ENCODE assay signal across 8 mouse cellular contexts in the genomic region with DNA sequence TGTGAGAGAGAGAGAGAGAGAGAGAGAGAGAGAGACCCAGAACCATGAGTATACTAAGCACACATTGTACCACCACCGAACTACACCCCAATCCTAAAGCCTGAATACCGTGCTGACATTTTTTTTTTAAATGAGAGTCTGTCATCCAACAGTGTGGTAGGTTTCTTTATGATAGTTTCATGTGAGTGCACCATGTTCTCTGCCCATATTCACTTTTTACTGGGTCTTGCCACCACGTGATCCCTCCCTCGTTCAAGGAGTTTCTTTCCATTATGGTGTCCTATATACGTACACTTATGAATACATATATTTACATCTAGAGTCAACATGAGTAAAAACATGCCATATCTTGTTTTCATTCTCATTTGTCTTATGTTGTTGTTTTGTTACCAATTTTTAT. TPM values are rescaled to one million over a fixed set of nuclear protein-coding genes. Genes with fewer than 3 reads are reported as not detected.
DNase-seq lines count a peak whose midpoint lies in the region; ATAC-seq and TF ChIP-seq lines count a peak whose summit lies in the region.

No protein-coding gene starts in this region.

- no peaks in the 10 kb centered on the region for H3K27me3 ChIP-seq in heart, embryonic 13.5 days (replicated peaks)
- peaks cover 7% of the 10 kb centered on the region; the same call in 1 of the 2 replicates for H3K27me3 ChIP-seq in E14TG2a.4 (ENCODE audit: insufficient read depth, low read length)
- H3K27me3 ChIP-seq in forebrain, embryonic 15.5 days = no peaks in the 10 kb centered on the region
- no peaks in the 10 kb centered on the region for H3K27me3 ChIP-seq in liver, embryonic 16.5 days (ENCODE audit: control insufficient read depth, insufficient read depth, low read depth, low read length)

- TF ChIP-seq CTCF in E14TG2a.4 (conservative IDR thresholded peaks at IDR 0.05; ENCODE audit: low read length) = no peak

- peaks cover 17% of the 10 kb centered on the region for H3K4me1 ChIP-seq in heart, embryonic 13.5 days
- H3K4me1 ChIP-seq in E14TG2a.4 (replicated peaks; ENCODE audit: low read depth, low read length) = peaks cover 9% of the 10 kb centered on the region
- H3K4me1 ChIP-seq in forebrain, embryonic 15.5 days = peaks cover 10% of the 10 kb centered on the region
- peaks cover 5% of the 10 kb centered on the region for H3K4me1 ChIP-seq in liver, embryonic 16.5 days (ENCODE audit: control insufficient read depth, low read depth, low read length)

- H3K4me2 ChIP-seq in heart, embryonic 13.5 days = peak overlapping the region; percentile 92
- peak overlapping the region; percentile 95; the same call in 1 of the 2 replicates for H3K4me2 ChIP-seq in forebrain, embryonic 15.5 days (replicated peaks)
- H3K4me2 ChIP-seq in liver, embryonic 16.5 days (ENCODE audit: low read depth, low read length) = peak overlapping the region; percentile 81

- DNase-seq in heart, adult 9 months (ENCODE audit: low spot score in 2 of 2) = no peak
- no peak for DNase-seq in right cerebral cortex, adult 2 months (ENCODE audit: low spot score in 2 of 2)
- DNase-seq in left cerebral cortex, adult 18-20 months (ENCODE audit: low spot score in 2 of 2) = no peak
- DNase-seq in left cerebral cortex, postnatal 14 days (ENCODE audit: low spot score in 2 of 2) = no peak

- H3K27ac ChIP-seq in heart, embryonic 13.5 days (replicated peaks) = peak overlapping the region; percentile 84; the same call in 1 of the 2 replicates
- no peak overlapping the region for H3K27ac ChIP-seq in forebrain, embryonic 15.5 days (replicated peaks)
- H3K27ac ChIP-seq in liver, embryonic 16.5 days (ENCODE audit: low read length) = no peak overlapping the region

- H3K9ac ChIP-seq in heart, embryonic 13.5 days = peak overlapping the region; percentile 93
- no peak overlapping the region for H3K9ac ChIP-seq in forebrain, embryonic 15.5 days (replicated peaks)
- H3K9ac ChIP-seq in liver, embryonic 16.5 days (ENCODE audit: low read depth, low read length) = no peak overlapping the region

- H3K4me3 ChIP-seq in heart, embryonic 13.5 days = peak overlapping the region; percentile 91
- H3K4me3 ChIP-seq in E14TG2a.4 (replicated peaks; ENCODE audit: low read length) = peak overlapping the region; percentile 84; the same call in 1 of the 2 replicates
- H3K4me3 ChIP-seq in forebrain, embryonic 15.5 days = no peak overlapping the region
- peak overlapping the region; percentile 77 for H3K4me3 ChIP-seq in liver, embryonic 16.5 days (ENCODE audit: low read depth, low read length)

- 62% methylated on average over 5 of the region's 5 CpGs for WGBS in heart, embryonic 13.5 days
- 74% methylated on average over 5 of the region's 5 CpGs for WGBS in forebrain, embryonic 15.5 days
- 43% methylated on average over 5 of the region's 5 CpGs for WGBS in liver, embryonic 16.5 days (ENCODE audit: insufficient replicate concordance)

- H3K9me3 ChIP-seq in heart, embryonic 13.5 days = no peaks in the 10 kb centered on the region
- H3K9me3 ChIP-seq in E14TG2a.4 (ENCODE audit: low read length) = no peaks in the 10 kb centered on the region
- no peaks in the 10 kb centered on the region for H3K9me3 ChIP-seq in forebrain, embryonic 15.5 days
- no peaks in the 10 kb centered on the region for H3K9me3 ChIP-seq in liver, embryonic 16.5 days (replicated peaks; ENCODE audit: control insufficient read depth, low read length)

- intact Hi-C loops in left cerebral cortex, postnatal 14 days (cut with DNase I) = no loop called here

- ATAC-seq in heart, embryonic 13.5 days (ENCODE audit: extremely low read depth, insufficient number of reproducible peaks, low FRiP score, low TSS enrichment) = no peak
- ATAC-seq in forebrain, embryonic 15.5 days (replicated peaks) = no peak
- no peak for ATAC-seq in liver, embryonic 16.5 days (ENCODE audit: low read depth)

- peaks cover 14% of the 10 kb centered on the region for H3K36me3 ChIP-seq in heart, embryonic 13.5 days
- peaks cover 6% of the 10 kb centered on the region; the same call in 1 of the 2 replicates for H3K36me3 ChIP-seq in E14TG2a.4 (ENCODE audit: insufficient read depth, low read length)
- H3K36me3 ChIP-seq in forebrain, embryonic 15.5 days = no peaks in the 10 kb centered on the region
- H3K36me3 ChIP-seq in liver, embryonic 16.5 days (ENCODE audit: control insufficient read depth, insufficient read depth) = no peaks in the 10 kb centered on the region

RNA-seq across cellular contexts. Expression of a gene that starts 0.9 kb away (rescaled TPM):
- polyA plus RNA-seq in heart, embryonic 13.5 days (2015; fragmentation: Nextera tagmentation; extraction: Ambion mirVana) = 31.5 and 37.4 TPM in 2 replicates
- polyA plus RNA-seq in forebrain, embryonic 15.5 days (2015; fragmentation: Nextera tagmentation; extraction: Ambion mirVana) = 3.3 and 3.9 TPM in 2 replicates
- 6.6 and 7.2 TPM in 2 replicates for polyA plus RNA-seq in liver, embryonic 16.5 days (2015; fragmentation: Nextera tagmentation; extraction: Ambion mirVana)
- total RNA-seq in left cerebral cortex, adult 18-20 months (2021) = 10 to 100 TPM in 1 of 2 experiments, 1 to 10 TPM in 1; 9.1 to 10.1 TPM
- total RNA-seq in left cerebral cortex, postnatal 14 days (2021) = 1 to 10 TPM; 6.8 to 7.9 TPM

RNA-seq across cellular contexts. Expression of a gene that starts 48.4 kb away (rescaled TPM):
- polyA plus RNA-seq in heart, embryonic 13.5 days (2015; fragmentation: Nextera tagmentation; extraction: Ambion mirVana) = 398 and 436 TPM in 2 replicates
- 384 and 388 TPM in 2 replicates for polyA plus RNA-seq in forebrain, embryonic 15.5 days (2015; fragmentation: Nextera tagmentation; extraction: Ambion mirVana)
- 233 and 242 TPM in 2 replicates for polyA plus RNA-seq in liver, embryonic 16.5 days (2015; fragmentation: Nextera tagmentation; extraction: Ambion mirVana)
- total RNA-seq in left cerebral cortex, adult 18-20 months (2021) = 100 to 1,000 TPM; 238 to 245 TPM
- 100 to 1,000 TPM; 239 to 248 TPM for total RNA-seq in left cerebral cortex, postnatal 14 days (2021)
